Mouse (Mus musculus) mouse embryonic stem cell (cell line): ENCODE data around the gene Mllt11.

Source experiments
- in situ Hi-C, 2 experiments: fragments of 300-500 bp; cut with MboI; formaldehyde crosslinking; loops; 1 replicate in 1 of 2; 3 replicates in 1 of 2; pipeline ENCODE4 v1.14.3; 2019 to 2020; ENCODE audit warnings: low sequenced_read_pairs in 2 of 2, low pct_unique_long_range_greater_than_20kb in 1 of 2, mixed read lengths in 1 of 2; ENCODE audit not compliant: unreplicated experiment in 1 of 2

Mllt11 gene

DNA sequence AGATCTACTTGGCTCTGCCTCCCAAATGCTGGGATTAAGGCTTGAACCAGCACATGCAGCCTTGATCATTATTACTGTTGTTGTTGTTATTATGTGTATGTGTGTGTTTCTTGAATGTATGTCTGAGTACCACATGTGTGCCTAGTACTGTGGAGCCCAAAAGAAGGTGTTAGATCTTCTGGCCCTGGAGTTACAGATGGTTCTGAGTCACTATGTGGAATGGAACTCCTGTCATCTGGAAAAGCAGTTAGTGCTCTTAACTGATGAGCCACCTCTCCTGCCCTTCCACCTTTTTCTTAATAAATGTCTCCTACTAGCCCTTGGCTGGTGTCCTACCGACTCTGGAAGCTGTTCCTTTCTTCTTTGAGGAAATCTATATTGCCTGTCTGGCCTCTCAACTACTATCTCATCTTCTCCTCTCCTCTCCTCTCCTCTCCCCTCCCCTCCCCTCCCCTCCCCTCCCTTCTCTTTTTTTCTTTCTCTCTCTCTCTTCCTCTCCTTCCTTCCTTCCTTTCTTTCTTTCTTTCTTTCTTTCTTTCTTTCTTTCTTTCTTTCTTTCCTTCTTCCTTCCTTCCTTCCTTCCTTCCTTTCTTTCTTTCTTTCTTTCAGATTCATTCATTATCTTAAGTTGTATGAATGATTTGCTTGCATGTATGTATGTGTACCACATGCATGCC is 15.8 kb upstream of the Mllt11 start:
- in situ Hi-C loops, result no loop called here

DNA sequence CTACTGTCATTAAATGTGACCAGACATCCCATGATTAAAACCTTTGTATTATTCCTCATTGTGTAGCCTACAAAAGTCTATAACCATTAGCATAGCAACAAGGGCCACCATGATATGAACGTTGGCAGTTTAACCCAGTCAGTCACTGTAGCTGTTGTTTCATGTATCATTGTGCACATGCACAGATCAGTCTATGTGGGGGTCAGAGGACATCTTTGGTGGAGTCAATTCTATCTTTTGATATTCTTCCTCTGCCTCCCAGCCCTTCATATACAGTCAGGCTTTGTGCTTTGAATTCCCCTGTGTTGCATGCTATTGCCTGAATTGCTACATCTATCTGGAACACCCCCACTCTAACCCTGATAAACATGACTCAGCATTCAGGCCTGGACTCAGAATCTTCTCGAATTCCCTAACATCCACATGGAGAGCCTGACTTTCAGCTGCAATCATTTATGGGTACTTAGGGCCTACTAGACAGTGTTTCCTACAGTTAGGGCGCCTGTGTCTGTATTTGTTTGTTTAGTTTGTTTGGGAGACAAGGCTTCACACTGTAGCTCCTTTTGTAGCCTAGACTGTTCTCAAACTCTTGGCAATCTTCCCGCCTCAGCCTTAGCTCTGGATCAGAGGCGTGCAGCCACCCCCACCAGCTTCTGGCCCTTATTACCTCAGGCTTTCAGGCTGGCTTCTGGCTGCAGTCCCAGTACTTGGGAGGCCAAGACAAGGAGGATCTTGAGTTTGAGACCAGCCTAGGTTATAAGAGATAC is 14.7 kb upstream of the Mllt11 start:
- in situ Hi-C loops, result no loop called here

DNA sequence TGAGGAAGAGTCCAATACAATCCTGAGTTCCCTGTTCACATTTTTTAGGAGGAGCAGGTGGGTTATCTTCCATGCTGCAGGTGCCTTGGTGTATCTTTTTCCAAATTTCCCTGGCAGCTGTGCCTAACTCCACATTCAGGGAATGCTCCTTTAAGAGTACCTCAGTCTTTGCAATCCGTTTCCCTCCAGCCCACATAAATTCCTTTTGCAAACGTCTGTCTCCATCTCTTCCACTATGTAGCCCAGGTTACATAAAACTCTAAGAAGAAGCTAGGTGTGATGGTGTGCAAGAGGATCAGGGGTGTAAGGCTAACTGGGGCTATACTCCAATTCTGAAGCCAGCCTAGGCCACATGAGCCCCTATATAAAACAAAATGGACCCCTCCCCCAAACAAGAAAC is 11.1 kb upstream of the Mllt11 start:
- in situ Hi-C loops, result no loop called here

DNA sequence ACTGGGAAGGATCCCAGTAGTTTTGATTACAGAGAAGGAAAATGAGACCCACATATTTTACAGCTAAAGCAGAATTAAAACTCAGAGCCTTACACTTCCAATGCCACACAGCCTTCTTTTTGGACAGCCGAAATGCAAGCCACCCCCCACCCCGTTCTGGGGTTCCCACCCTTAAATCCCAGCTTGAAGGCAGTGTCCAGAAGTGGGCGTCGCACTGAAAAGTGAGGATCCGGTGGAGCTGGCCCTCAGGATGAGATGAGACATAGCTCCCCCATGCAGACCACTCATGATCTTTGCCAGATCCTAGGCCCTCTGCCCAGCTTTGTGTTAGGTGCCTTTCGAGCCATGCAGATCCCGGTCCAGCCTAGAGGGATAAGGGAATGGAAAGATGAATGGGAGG is 9.5 kb upstream of the Mllt11 start, which contains the start of gene Gm128:
TSS of gene Gm128 (minus strand) at position 101 of the 400 bp plus-strand sequence.
- in situ Hi-C loops, result no loop called here

DNA sequence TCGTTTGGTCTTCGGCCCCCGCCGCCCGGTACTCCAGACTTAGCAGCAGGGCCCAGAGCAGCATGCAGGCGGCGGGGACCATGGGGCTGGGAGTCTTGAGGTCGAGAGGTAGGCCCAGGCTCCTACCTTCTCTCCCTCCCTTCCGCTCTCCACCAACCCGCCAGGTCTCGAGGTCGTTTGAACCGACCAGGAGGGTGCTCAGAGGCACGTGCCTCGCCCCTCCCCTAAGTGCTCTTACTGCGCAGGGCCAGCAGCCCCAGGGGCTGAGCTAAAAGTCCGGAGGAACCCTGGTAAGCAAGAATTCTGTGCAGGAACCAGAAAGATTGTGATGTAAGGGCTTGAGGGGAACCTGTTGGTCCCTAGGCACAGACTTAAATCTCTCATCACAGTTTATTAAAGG is 8.9 kb upstream of the Mllt11 start:
- in situ Hi-C loops, result no loop called here

DNA sequence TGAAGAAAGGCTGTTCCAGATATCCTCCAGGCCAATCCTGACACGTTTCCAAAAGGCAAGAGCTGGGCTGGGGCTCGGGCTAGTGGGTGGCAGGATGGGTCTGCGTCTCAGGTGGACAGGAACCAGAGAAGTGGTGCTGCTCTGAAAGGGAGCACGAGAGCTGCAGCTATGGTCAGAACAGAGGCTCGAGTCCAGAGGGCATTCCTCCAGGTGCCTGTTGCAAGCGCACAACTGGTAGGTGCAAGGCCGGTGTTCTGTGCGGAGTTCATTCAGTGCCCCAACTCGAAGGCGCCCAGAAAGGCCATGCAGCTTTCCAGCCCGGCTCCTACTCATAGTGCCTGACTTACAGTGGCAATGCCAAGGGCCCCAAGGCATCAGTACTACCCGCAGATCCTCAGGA is 8.0 kb upstream of the Mllt11 start:
- in situ Hi-C loops, result no loop called here

DNA sequence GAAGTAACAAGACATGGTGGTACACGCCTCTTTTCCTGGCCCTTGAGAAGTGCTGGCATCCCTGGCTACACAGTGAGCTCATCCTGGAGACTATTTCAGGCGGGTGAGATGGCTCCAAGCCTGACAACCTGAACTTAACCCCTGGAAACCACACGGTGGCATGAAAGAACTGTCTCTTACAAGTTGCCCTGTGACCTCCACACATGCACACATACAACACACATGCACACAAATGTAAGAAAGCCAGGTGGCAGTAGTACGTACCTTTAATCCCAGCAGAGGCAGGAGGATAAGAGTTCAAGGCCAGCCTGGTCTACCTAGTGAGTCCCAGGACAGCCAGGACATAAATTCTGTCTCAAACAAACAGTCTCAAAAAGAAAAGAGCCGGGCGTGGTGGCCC is 7.1 kb upstream of the Mllt11 start:
- in situ Hi-C loops, result no loop called here

DNA sequence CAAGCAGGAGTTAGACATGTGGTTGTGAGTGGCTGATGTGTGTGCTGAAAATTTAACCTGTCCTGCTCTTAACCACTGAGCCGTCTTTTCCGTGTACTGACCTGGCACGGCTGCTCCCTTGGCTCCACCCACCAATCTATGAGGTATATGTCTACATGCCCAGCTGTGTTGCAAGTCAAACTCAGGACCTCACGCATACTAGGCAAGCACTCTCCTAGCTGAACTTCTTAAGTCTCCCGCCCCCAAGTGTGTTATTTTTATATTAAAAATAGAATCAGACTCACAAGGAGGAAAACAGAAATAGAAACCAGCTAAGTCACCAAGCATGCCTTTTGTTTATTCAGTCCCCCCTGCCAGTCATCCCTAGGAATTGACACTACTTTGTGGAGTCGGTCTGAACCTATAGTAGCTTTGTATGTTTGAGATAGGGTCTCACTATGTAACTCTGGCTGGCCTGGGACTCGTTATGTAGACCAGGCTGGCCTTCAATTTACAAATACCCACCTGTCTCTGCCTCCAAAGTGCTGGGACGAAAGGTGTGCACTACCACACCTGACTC is 5.6 kb upstream of the Mllt11 start:
- in situ Hi-C loops, result no loop called here

DNA sequence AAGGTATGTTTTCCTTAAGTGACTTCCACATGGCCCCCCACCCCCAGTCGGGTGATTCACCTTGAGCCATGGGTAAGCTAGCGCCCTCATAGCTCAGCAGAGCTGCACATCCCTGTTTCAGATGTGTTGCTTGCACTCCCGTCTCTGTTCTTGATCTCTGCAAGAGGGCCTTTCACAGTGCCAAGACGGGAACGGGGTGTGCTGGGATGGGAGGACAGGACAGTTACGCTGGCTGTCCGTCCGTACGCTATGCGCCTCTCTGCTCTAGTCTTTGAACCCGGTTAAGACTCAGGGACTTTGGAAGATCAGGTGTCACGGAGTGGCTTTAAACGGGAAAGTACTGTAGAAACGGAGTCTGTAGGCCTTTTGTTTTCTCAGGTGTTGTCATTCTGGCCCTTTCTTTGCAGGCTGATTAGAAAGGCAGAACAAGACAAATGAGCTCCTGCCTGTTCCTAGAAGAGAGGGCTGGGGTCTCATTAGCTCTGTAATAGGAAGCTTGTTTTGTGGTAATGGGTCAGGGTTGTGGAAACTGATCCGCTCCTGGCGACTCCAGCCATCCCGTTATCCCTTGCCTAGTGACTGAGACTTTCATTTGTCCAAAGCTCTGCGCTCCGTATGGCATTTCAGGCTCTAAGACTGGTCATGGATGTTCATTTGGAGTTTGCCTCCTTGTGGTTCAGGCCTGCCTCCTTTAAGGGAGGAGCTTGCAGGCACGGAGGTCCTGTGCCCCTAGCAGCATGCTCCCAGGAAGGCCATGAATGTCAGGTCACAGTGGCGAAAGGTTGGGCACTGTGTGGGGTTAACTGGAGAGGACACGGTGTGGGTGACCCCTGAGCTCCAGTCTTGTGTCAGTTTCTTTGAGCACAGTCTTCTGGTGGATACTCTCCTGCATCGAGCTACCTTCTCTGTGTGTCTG is 3.7 kb upstream of the Mllt11 start:
- in situ Hi-C loops, result no loop called here

DNA sequence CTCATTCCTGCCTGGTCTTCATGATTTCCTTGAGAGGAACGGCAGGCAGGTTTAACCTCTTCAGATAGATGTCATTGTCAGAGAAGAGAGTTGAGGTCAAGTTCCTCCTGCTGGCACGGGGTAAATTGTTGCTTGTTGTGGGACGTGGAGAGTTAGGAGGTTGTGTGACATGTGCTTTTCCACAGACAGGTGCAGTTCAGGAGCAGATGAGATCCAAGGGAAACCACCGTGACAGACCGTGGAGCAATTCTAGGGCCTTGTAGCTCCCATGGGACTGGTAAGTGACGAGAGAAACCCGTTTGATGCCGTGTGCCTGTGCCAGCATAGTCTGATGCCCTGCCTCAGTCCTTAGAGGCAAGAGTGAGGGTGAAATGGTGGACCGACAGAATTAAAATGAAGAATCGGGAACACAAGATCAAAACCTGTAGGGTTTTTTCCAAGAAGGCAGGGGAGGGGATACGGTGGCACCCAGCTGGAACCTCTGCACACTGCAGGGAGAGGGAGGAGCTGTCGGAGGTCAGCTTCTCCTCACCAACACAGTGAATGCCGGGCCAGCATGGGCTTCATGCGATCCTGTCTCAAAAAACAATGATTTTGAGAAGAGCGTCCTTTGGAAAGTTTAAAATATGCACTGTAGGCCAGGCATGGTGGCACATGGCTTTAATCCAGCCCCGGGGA is 1.5 kb upstream of the Mllt11 start:
- in situ Hi-C loops, result no loop called here

DNA sequence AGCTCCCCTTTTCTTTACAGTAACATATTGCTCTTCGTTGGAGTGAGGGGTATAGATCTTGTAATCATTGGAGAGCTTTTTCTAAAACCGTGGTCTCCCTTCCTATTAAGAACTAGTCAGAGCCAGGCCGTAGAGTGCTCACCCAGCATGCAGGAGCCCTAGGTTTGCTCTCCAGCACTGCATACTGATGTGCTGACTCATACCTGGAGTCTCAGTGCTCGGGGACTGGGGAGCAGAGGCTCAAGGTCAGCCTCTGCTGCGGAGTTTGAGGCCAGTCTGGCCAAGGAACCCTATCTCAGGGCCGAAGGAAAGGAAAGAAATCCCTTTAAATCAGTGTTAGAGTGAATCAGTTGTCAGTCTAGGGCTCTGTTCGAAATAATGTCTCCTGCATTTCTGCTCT is 800 bp upstream of the Mllt11 start:
- in situ Hi-C loops, result no loop called here

DNA sequence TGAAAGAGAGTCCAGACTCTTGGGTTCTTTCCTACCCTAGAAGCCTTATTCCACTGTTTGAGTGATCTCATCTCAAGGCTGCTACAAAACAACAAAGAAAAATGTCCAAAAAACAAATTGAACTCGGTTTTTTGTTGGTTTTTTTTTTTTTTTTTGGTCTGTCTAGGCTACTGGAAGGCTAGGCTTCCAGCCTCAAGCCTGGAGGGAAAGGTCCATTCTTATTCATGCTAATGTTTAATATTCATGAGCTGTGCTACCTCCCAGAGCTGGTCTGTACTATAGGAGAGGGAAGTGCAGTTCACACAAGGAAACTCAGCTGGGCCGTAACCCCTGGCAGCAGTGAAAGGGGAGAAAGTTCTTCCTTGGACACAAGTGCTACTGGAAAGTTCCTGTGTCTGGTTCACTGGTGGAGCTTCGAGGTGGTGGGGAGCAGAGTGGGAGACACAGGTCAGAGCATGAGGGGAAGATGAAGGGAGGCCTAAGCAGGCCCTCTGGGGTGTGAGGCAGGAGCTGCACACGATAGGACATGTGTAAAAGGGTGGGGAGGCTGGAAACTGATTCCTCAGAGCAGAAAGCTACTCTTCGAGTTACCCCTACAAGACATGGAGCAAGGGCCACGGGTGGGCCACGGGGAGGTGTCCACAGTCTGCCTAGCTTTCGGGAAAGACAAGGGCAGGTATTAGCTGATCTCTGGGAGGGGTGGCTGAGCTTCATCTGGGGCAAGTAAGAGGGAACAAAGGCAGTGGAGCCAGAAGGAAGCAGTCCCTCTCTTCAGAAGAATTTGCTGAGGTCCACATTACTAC is 1.3 kb downstream of the Mllt11 start:
- in situ Hi-C loops, result no loop called here

DNA sequence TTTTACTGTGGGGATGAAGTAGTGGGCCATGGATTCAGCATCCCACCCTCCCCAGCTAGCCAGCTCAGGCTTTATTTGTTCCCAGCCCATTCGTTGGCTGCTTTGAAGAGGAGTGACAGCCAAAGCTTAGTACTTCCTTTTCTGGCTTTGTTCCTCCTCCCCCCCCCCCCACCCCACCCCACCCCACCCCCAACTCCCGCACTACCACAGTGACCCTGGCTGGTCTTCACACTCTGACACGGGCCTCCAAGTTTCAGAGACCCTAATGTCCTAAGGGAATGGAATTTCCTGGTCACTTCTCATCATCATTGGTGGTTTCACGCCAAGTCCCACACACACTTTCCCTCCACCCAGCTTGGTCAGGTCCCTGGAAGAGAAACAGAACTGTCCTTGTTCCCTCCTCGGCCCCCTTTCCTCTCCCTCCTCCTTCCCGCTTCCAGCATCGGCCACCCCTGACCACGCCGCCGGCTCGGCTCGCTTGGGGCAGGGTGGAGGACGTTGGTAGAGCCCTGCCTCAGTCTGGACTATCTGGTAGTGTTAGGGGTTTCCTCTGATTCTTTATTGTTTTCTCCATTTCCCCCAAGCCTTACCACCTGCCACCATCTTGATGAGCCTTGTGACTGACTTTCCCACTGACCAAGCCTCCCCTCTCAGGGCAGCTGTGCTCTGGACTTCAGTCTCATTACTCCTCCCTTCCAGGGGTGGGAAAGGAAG is 2.0 kb downstream of the Mllt11 start:
- in situ Hi-C loops, result no loop called here

DNA sequence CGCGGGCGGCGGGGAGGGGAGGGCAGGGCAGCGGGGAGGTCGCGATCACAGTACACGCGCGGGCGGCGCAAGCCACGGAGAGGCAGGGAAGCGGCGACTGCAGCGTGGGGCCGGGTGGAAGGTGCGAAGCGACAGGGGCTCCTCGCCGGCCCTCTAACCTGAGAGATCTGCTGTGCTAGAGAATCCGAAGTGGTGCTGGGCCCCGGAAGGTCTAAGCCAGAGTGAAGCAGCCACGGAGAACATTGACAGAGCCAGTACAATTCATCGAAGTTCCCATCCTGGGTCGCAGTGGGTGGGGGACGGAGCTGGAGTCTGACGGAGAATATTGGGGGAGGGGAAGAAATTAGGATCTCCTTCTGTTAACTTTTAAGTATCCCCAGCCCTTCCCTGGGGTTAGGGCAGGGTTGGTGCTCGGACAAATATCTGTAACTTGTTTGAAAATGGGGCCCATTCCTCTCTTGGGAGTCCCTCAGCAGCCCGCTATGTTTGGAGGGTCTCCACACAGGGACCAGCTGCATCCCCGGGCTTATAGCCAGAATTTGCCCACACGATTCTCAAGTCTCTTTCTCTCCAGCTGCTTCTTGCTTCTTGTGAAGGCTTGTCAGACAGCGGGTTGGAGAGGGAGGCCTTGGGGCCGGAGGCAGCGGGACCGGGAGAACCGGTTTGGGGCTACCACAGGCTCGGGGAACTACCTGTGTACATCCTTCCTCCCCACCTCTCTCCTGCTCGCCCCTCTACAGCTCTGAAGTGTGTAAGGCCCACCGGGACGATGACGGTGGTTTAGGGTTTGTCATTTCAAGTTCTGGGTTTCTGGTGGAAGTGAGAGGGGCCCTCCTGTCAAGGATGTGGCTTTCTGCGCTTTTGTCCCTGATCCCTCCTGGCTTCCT is 2.8 kb downstream of the Mllt11 start:
- in situ Hi-C loops, result no loop called here

DNA sequence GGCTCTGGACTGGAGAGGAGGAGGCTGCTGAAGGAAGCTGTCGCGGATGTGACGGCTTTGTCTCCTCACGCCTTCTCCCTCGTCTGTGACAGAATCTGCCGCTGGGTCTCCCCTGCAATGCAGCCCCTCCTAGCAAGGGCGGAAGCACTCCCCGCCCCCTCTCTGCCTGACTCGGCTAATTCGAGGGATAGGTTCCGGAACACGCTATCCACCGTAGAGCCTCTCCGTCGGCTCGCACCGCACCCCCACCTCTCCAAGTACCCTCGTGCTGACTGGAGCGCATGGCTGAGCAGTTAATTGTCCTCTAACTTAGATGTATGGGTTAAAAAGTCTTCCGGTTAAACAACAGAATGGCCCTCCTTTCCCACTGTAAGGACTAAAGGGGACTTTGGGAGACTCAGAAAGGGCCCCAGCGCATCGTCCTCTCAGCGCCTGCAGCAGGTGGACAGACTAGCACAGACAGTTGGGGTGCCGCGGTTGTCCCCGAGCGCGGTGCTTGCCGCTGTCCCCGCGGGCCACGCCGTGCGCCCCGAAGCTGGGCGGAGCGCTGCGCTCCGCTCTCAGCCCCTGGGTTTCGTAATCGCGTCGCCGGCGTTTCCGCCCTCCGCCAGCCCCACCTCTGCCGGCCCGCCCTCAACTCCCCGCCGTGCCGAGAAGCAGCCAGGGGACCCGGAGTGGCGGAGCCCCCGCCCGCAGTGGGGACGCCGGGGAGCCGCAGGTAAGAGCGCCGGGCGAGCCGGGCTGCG is 3.6 kb downstream of the Mllt11 start, which contains the start of gene Cdc42se1:
TSS of gene Cdc42se1 (plus strand) at position 585 of the 746 bp plus-strand sequence.
- in situ Hi-C loops, result no loop called here
